Mouse (Mus musculus) heart, embryonic 13.5 days (tissue): ENCODE measurements around the gene Kbtbd12. TPM values are rescaled to one million over a fixed set of nuclear protein-coding genes. Genes with fewer than 3 reads are reported as not detected.
A peak's percentile ranks its signal among the peaks of the same experiment; 100 is the strongest.

Source experiments
- ATAC-seq: fragments of 200-750 bp; cut with Nextera tagmentation; 2 replicates; pipeline ENCODE4 v1.8.0; 2017; ENCODE audit warnings: moderate TSS enrichment; ENCODE audit not compliant: insufficient number of reproducible peaks, low FRiP score, low TSS enrichment; ENCODE audit errors: extremely low read depth
- H3K27ac ChIP-seq: fragments of 300-500 bp; sonication (generic); replicated peaks from 2 replicates; pipeline ENCODE4 v1.5.1; 2015; ENCODE audit warnings: moderate library complexity, mild to moderate bottlenecking, inconsistent platforms
- H3K27me3 ChIP-seq: fragments of 300-500 bp; sonication (generic); replicated peaks from 2 replicates; pipeline ENCODE4 v1.6.1; 2015; ENCODE audit warnings: mild to moderate bottlenecking, inconsistent platforms
- H3K36me3 ChIP-seq: fragments of 300-500 bp; sonication (generic); 2 replicates; pipeline ENCODE4 v1.6.1; 2015; ENCODE audit warnings: mild to moderate bottlenecking, inconsistent platforms
- H3K4me1 ChIP-seq: fragments of 300-500 bp; sonication (generic); 2 replicates; pipeline ENCODE4 v1.6.1; 2015; ENCODE audit warnings: inconsistent platforms
- H3K4me2 ChIP-seq: fragments of 300-500 bp; sonication (generic); 2 replicates; pipeline ENCODE4 v1.6.1; 2015; ENCODE audit warnings: inconsistent platforms, mild to moderate bottlenecking, moderate library complexity
- H3K4me3 ChIP-seq: fragments of 300-500 bp; sonication (generic); 2 replicates; pipeline ENCODE4 v1.5.1; 2015; ENCODE audit warnings: moderate library complexity, mild to moderate bottlenecking, inconsistent platforms
- H3K9ac ChIP-seq: fragments of 300-500 bp; sonication (generic); 2 replicates; pipeline ENCODE4 v1.6.1; 2015; ENCODE audit warnings: inconsistent platforms, mild to moderate bottlenecking, moderate library complexity
- H3K9me3 ChIP-seq: fragments of 300-500 bp; sonication (generic); 2 replicates; pipeline ENCODE4 v1.6.1; 2016; ENCODE audit warnings: inconsistent platforms
- WGBS: fragments of 180-500 bp; shearing (Covaris S2); methylation state at CpG from one replicate; pipeline ENCODE4 v1.1.7; 2015; ENCODE audit warnings: mixed read lengths; 5-methylcytosine and 5-hydroxymethylcytosine counted together
- polyA plus RNA-seq: library from polyadenylated mRNA; unstranded; fragments of >200 nt; fragmentation: Nextera tagmentation; extraction: Ambion mirVana; gene quantifications from 2 replicates; pipeline ENCODE4 v1.2.1, GENCODE M21; 2015

Kbtbd12 gene
- polyA plus RNA-seq, 1 experiment from 2014 or later, result 16.6 TPM

- Histone ChIP-seq H3K27ac (no peak overlapping the region), H3K9ac (peak overlapping the region; percentile 79), H3K36me3 (peaks cover 56% of the 10 kb centered on the region), H3K4me2 (peak overlapping the region; percentile 97), H3K4me3 (peak overlapping the region; percentile 62), H3K4me1 (peaks cover 46% of the 10 kb centered on the region), H3K27me3 (no peaks in the 10 kb centered on the region), H3K9me3 (no peaks in the 10 kb centered on the region)
- no peak for ATAC-seq
- 3% methylated on average over 76 of the region's 76 CpGs for WGBS
These were observed 138.0 kb downstream of the Kbtbd12 start for GRCm38 (mm10) chr6:88499481-88500404.

Other genes with a start within 250 kb of the Kbtbd12 start
- gene Eefsec, start 191.4 kb downstream of the Kbtbd12 start, polyA plus RNA-seq, result 16.5 and 18.6 TPM in 2 replicates
- gene Ruvbl1, start 172.5 kb downstream of the Kbtbd12 start, polyA plus RNA-seq, result 79.5 and 86.1 TPM in 2 replicates
- 176 and 177 TPM in 2 replicates for gene Sec61a1, start 119.0 kb downstream of the Kbtbd12 start, polyA plus RNA-seq
- gene Mgll, start 86.5 kb upstream of the Kbtbd12 start, polyA plus RNA-seq, result 13.8 and 19.6 TPM in 2 replicates
- gene Abtb1, start 204.0 kb upstream of the Kbtbd12 start, polyA plus RNA-seq, result 23.7 and 26.0 TPM in 2 replicates
- 44.1 and 46.1 TPM in 2 replicates for gene Podxl2, start 237.1 kb upstream of the Kbtbd12 start, polyA plus RNA-seq